Mouse (Mus musculus): ENCODE measurements around the gene Dhrs3.

Dhrs3 gene

GRCm38 (mm10) chr4:144892133-144892936 is at the start of gene Dhrs3:
TSS of gene Dhrs3 (plus strand) at chr4:144892827.
- peak; percentile 90 for DNase-seq (ENCODE audit: low spot score)

GRCm38 (mm10) chr4:144861756-144862505 is 30.7 kb upstream of the Dhrs3 start:
- no peak for DNase-seq (ENCODE audit: low spot score)

DNA sequence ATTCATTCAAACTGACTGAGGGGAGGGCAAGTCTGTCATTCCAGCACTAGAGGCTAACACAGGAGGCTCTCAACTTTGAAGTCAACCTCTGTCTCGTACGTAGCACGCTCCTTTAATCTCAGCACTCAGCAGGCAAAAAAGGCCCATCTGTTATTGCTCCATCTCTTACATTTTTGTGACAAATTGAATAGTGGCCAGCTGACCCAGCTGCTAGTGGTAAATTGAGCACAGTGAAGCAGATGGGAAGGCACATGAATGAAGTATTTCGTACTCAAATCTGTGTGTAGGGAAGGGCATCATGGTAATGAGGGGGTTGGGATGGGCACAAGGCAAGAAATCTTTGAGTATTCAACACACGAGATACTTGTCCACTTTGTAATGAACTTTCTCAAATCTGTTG is 24.7 kb upstream of the Dhrs3 start:
- DNase-seq (ENCODE audit: low spot score): no peak

GRCm38 (mm10) chr4:144868584-144868983 is 24.0 kb upstream of the Dhrs3 start:
- no peak for DNase-seq (ENCODE audit: low spot score)

DNA sequence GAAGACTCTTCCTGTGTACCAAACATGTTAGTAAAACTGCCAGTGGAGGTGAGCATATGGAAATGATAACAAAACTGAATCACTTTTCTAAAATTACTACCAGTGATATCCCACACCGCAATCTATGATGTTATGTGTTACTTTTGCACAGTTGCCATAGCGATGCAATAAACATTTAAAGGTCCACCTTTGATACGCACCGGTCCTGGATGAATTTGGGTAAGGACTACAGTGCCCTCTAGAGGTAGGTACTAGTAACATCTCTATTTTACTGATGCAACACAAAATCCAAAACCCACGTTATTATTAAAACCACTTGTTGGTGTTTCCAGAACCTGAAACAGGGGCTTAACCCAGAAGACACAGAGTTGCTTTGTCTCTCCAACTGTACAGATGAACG is 19.7 kb upstream of the Dhrs3 start:
- DNase-seq (ENCODE audit: low spot score): no peak

GRCm38 (mm10) chr4:144875576-144876093 is 17.0 kb upstream of the Dhrs3 start:
- no peak for DNase-seq (ENCODE audit: low spot score)

- no peak for DNase-seq (ENCODE audit: low spot score)
These were observed 13.1 kb upstream of the Dhrs3 start for GRCm38 (mm10) chr4:144879549-144879948.

- DNase-seq (ENCODE audit: low spot score): no peak
These were observed 11.3 kb upstream of the Dhrs3 start for GRCm38 (mm10) chr4:144881376-144881775.

DNA sequence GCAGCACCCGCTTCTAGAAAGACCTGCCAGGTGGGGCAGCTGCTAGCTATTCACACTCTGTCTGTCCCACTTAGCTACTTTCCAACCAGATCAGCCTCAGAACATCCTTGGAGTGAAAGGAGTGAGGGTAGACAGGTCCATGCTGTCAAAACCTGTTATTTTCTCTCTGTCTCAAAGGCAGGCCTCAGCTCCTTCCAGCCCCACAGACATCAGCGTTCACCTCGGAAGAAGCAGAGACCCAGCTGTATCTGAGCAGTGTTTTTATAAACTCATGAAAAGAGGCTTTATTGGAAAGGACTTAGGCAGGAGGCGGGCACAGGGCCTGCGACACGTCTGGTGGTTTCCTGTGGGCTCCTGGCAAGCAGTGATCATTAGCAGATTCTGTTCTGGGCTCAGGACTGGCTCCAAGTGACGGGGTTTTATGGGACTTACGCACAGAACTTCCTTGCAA is 9.7 kb upstream of the Dhrs3 start:
- DNase-seq (ENCODE audit: low spot score): no peak

- DNase-seq (ENCODE audit: low spot score): no peak
These were observed 6.2 kb upstream of the Dhrs3 start for GRCm38 (mm10) chr4:144886460-144886859.

- DNase-seq (ENCODE audit: low spot score): no peak
These were observed 3.9 kb upstream of the Dhrs3 start for GRCm38 (mm10) chr4:144888750-144889149.

DNA sequence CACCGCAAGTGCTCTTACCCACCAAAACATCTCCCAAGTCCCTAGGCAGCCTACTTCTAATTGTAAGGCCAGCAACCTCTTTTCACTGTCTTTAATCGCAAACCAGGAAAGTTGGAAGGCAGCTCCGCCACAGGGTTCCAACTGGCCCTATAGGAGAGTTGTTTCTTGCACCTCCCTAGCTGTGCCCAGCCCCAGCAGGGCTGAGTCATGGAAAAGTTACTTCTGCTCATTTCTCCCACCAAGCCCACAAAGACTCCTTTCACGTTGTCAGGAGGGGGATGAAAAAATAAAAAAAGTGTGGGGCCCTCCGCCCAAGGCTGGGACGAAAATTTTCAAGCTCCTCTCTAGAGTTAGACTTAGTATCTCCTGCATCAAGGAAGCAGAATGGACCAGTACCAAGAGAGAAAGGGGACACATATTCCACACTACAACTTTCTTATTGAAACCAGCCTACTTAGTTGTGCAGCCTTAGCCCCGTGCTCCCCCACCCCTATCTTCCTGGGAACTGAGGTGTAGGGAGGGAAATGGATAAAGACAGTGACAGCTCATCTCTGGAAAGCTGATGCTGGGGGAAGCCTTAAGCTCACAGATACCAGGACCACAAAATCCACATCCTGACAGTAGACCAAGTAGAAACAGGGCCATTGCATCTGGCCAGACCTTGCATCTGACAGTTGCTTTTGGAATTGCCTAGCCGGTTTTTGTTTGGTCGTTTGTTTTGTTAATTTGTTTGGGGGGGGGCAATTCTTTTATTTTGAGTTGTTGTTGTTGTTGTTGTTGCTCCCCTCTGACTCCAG is 2.9 kb upstream of the Dhrs3 start:
- DNase-seq (ENCODE audit: low spot score): no peak

DNA sequence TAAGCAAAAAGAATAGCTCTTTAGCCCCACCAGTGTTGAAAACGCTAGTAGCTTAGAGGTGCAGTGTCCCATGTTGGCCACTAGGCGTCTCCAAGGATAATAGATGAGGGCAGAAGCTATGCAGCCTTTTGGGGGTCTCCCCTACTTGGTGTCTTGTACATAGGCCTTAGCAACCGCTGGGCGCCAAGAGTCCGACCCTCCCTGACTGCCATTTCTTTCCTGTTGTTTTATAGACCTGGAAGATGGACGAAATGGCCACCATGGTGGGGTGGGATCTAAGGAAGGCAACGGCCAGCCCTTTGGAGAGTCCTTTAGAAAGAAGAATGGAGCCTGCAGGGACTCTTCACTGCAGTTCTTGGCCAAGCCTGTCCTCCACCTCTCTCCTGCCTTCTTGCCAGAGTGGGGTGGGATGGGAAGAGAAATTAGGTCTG is 1.9 kb upstream of the Dhrs3 start:
- DNase-seq (ENCODE audit: low spot score): peak; percentile 80

GRCm38 (mm10) chr4:144891121-144891711 is 1.4 kb upstream of the Dhrs3 start:
- DNase-seq (ENCODE audit: low spot score): no peak

DNA sequence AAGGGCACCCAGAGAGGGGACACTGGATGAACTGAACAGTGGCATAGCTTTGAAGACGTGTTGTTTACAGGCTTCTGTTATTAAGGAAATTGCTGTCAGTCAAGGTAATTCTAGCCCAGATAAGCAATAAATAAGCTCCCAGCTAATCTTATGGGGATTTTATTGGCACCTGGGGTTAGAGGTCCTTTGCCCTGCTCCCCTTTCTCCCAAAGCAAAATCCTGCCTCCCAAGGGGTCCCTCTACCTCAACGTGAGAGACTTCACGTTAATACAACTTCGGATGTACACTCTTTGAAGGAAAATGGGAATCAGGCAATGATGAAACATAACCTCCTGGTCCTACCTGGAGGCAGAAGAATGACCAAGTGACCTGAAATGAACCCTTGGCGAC is 889 bp upstream of the Dhrs3 start:
- DNase-seq (ENCODE audit: low spot score): no peak

GRCm38 (mm10) chr4:144892937-144893272 is 278 bp downstream of the Dhrs3 start:
- no peak for DNase-seq (ENCODE audit: low spot score)

DNA sequence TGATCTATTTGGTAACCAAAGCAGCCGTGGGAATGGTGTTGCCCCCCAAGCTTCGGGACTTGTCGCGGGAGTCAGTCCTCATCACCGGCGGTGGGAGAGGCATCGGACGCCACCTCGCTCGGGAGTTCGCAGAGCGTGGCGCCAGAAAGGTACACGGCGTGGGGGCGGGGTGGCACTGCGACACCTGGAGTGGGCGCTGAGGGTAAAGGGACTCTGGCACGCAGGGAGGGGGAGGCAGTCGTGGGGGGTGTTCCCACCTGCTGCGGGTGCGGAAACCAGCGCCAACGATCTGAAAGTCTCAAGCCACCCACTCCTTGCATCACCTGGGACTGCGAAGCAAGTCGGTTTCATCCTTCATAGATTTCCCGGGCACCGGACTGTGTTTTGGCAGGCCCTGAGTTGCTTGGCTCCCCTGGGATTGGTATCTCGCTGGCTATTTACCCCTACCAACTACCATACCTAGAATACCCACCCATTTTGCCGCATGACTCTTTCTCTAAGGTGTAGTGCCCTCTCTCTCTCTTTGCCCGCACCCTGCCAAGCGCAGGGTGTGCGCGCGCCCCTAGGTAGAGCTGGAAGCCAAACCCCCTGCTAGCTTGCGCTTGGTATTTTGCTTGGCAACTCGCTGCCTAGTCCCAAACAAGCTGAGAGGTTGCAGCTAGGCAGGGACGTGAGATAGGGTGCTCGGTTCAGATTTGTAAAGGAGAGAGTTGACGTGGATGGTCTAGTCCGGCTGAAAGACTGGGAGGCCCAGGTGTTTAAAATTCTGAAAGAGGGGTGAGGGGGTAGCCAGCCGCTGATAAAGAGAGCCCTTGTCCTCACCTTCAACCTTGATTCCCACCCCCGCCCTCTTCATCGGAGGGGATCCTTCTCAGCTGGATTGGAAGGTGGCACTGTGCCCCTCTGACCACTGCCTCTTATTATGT is 1.2 kb downstream of the Dhrs3 start:
- peak; percentile 72 for DNase-seq (ENCODE audit: low spot score)

- no peak for DNase-seq (ENCODE audit: low spot score)
These were observed 2.0 kb downstream of the Dhrs3 start for GRCm38 (mm10) chr4:144894487-144895210.

DNA sequence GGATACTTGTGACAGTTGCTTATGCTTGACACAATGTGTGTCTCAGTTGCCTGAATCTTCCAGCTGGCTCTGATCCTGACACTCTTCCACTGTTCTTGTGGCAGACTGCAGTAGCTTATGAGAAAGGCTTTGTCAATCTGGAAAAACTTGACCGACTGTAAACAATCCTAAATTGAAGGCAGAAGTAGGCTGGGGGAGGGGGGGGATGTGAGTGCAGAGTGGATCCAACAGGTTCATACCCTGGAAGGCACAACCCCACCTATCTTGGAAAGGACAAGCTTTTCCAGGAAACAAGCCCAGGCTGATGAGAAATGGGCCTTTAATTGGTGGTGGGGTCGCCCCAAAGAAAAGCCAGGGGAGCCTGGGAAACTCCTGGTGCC is 2.6 kb downstream of the Dhrs3 start:
- no peak for DNase-seq (ENCODE audit: low spot score)

- peak; percentile 79 for DNase-seq (ENCODE audit: low spot score)
These were observed 3.7 kb downstream of the Dhrs3 start for GRCm38 (mm10) chr4:144896321-144896720.

All from lung, postnatal 25 days (tissue).